Mouse (Mus musculus) G1E (cell line): ENCODE measurements around the gene Tra2b. TPM values are rescaled to one million over a fixed set of nuclear protein-coding genes. Genes with fewer than 3 reads are reported as not detected.
"Not testable (repeated sequence)": the region's sequence is repeated elsewhere in the genome, so short reads cannot be mapped to it uniquely, and the experiment has no call there.

Experiments used
- ATAC-seq: 2 replicates; pipeline ENCODE4 v1.8.0; 2016; ENCODE audit warnings: mild to moderate bottlenecking; ENCODE audit not compliant: insufficient number of reproducible peaks, poor library complexity, low FRiP score, severe bottlenecking; ENCODE audit errors: extremely low read depth
- DNase-seq: peaks from one replicate; pipeline ENCODE4 v3.0.0; 2012; ENCODE audit warnings: low spot score
- H3K27me3 ChIP-seq: 2 replicates; pipeline ENCODE4 v1.6.1; 2012; ENCODE audit warnings: mild to moderate bottlenecking, low read length, inconsistent platforms; ENCODE audit not compliant: insufficient read depth
- H3K36me3 ChIP-seq: replicated peaks from 2 replicates; pipeline ENCODE3; 2012; ENCODE audit warnings: mild to moderate bottlenecking, inconsistent platforms
- H3K4me1 ChIP-seq: 2 replicates; pipeline ENCODE4 v1.6.1; 2012; ENCODE audit warnings: low read depth, low read length, inconsistent platforms, mixed read lengths; ENCODE audit not compliant: insufficient read depth
- H3K4me3 ChIP-seq: 2 replicates; pipeline ENCODE4 v1.5.1; 2012; ENCODE audit warnings: low read depth, mild to moderate bottlenecking, inconsistent platforms, low read length, moderate library complexity, mixed read lengths
- H3K9me3 ChIP-seq: replicated peaks from 2 replicates; pipeline ENCODE4 v1.6.1; 2012; ENCODE audit warnings: inconsistent platforms
- CTCF ChIP-seq: IDR thresholded peaks from 2 replicates; pipeline ENCODE4 v1.5.1; 2012; ENCODE audit warnings: low read depth, low read length, inconsistent platforms, mixed read lengths
- GATA1 ChIP-seq: IDR thresholded peaks from 2 replicates; pipeline ENCODE4 v1.6.1; 2012; ENCODE audit warnings: borderline replicate concordance, low read length, inconsistent platforms, mixed read lengths
- GATA2 ChIP-seq: IDR thresholded peaks from 2 replicates; pipeline ENCODE4 v1.6.1; 2012; ENCODE audit warnings: low read depth, low read length, inconsistent platforms, borderline replicate concordance
- POLR2AphosphoS5 ChIP-seq: IDR thresholded peaks from 2 replicates; pipeline ENCODE4 v1.6.1; 2012; ENCODE audit warnings: low read depth, low read length, inconsistent platforms; ENCODE audit not compliant: insufficient replicate concordance
- TAL1 ChIP-seq: conservative IDR thresholded peaks from 2 replicates; pipeline ENCODE4 v1.6.1; 2012; ENCODE audit warnings: low read depth, low read length, inconsistent platforms, mixed read lengths
- polyA plus RNA-seq: library from polyadenylated mRNA; stranded (reverse); fragments of >175 nt; gene quantifications from 2 replicates; pipeline ENCODE4 v1.2.3, GENCODE M21; 2012
- total RNA-seq, 2 experiments: library from RNA; stranded (forward) in 1 of 2; stranded (reverse) in 1 of 2; fragments of 200-1000 nt in 1 of 2; fragments of >200 nt in 1 of 2; fragmentation: Nextera tagmentation in 1 of 2; gene quantifications; 2 replicates each; pipeline ENCODE4 v1.2.3; 2014 to 2017

Gene Tra2b
- total and polyA plus RNA-seq, 3 experiments: 95.9 to 499 (median 350) TPM

DNA sequence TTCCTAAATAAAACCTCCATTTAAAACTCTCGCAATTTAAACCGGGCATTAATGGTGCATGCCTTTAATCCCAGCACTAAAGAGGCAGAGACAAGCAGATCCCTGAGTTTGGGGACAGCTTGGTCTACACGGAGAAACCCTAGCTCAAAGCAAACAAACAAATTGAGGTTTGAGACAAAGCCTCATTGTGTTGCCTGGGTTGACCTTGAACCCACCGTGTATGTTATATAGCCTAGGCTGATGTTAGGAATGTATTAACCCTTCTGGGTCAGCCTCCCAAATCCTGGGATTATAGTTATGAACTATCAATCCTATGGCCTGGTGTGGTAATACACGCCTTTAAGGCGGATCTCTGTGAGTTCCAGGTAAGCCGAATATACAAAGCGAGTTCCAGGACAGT is 579 bp upstream of the Tra2b start:
- peak overlapping the region; percentile 78 for H3K4me3 ChIP-seq
- DNase-seq (no peak), ATAC-seq (no peak)
- no peaks in the 10 kb centered on the region for H3K9me3 ChIP-seq
- H3K36me3 ChIP-seq: peaks cover 8% of the 10 kb centered on the region
- no peak for TF ChIP-seq TAL1
- TF ChIP-seq CTCF: no peak
- no peak for TF ChIP-seq GATA2
- no peaks in the 10 kb centered on the region for H3K27me3 ChIP-seq
- peaks cover 21% of the 10 kb centered on the region for H3K4me1 ChIP-seq

DNA sequence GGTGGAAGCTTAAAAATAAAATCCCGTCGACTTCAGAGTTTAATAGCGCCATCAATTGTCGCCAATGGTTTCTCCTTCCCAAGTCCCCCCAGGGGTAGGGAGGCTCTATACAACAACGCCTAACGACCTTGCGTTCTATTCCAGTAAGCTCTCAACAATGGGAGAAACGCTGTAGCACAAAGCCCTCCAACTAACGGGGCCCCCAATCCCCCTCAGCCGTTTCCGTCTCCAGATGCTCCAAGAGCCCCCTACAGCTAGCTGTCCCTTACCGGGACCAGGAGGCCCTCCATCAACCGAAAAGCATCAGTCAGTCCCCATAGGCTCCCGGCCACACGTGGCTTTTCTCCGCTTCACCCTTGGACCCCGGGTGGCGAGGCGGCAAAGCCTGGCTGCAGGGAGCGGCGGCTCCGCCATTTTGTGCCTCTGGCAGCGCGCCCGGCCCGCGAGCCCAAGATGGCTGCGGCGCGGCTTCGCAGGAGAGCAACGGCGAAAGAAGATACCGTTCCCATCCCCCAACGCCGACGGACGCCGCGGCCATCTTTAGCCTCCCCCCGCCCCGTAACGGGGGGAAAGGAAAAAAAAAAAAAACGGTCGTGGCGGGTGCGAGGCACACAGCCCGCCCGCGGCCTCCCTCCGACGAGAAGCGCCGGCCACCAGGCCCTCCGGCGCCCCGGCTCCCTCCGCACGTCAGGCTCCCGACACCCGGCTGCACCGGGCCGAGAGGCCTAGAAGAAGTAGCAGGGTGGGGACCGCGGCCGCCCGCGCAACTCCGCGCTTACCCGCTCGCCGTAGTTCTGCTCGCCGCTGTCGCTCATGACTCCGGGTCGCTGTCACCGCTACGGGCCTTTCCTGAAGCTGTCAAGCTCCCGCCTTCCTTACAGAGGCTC is 600 bp downstream of the Tra2b start:
- no peaks in the 10 kb centered on the region for H3K27me3 ChIP-seq
- peaks cover 19% of the 10 kb centered on the region for H3K4me1 ChIP-seq
- H3K9me3 ChIP-seq: no peaks in the 10 kb centered on the region
- H3K4me3 ChIP-seq: peak overlapping the region; percentile 78
- peaks cover 8% of the 10 kb centered on the region for H3K36me3 ChIP-seq
- 0 out of 2 replicates have a peak, but pooled peaks have one; percentile 10 for ATAC-seq
- TF ChIP-seq POLR2AphosphoS5: no peak
- TF ChIP-seq GATA2: no peak
- no peak for TF ChIP-seq TAL1
- TF ChIP-seq GATA1: no peak
- no peak for TF ChIP-seq CTCF
- peak; percentile 78 for DNase-seq

DNA sequence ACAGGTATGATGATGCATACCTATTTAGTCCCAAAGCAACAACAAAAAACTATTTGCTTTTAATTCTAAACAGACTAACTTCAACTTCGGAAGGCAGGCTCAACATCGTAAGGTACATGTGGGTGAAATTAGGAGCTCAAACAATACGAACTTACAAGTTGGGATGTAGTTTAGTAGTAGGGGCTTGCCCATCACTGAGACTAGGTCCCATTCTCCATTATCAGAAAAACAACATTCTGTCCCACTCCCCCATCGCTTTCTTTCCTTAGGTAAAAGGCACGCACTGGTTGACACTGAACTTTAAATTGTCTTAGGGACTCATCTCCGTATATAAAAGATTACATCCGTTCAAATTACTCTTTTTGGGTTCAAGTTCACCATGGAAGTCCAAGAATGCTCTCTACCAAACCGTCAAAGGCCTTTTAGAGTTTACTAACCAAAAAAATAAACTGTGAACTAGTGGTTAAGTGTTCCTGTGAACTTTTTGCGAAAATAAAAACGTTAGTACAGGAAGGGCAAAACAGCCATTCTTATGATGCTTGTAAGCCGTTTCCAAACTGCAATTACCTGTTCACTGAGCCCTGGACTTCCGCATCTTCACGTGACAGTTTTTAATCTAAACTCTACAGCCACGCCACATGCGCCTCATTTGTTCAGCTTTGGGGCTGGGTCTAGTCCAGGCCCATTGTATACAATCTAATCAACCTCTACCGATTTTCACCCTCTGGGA is 1.4 kb downstream of the Tra2b start:
- TF ChIP-seq GATA2: no peak
- no peak for TF ChIP-seq CTCF
- TF ChIP-seq POLR2AphosphoS5: no peak
- TF ChIP-seq GATA1: no peak
- TF ChIP-seq TAL1: no peak
- peaks cover 8% of the 10 kb centered on the region for H3K36me3 ChIP-seq
- H3K27me3 ChIP-seq: no peaks in the 10 kb centered on the region
- peaks cover 16% of the 10 kb centered on the region for H3K4me1 ChIP-seq
- H3K4me3 ChIP-seq: peak overlapping the region; percentile 78
- ATAC-seq (no peak), DNase-seq (peak; percentile 31)
- no peaks in the 10 kb centered on the region for H3K9me3 ChIP-seq

DNA sequence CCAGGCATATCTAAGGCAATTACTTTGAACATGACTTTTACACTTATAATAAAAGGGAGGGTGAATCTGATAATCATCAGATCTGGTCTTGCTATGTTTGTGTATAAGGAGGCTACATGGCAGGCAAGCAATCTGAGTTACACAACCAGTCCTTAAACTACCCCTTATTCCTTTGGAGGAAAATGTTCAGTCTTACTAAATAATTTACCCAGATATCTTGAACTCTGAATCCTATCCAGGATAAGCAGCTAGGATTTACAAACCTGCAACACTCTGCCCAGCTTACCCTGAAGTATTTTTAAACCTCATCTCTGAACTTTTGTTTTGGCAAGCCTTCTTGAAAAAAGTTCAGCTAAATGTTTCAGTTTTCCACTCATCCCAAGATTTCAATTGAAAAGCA is 2.7 kb downstream of the Tra2b start:
- no peaks in the 10 kb centered on the region for H3K27me3 ChIP-seq
- DNase-seq (no peak), ATAC-seq (no peak)
- no peaks in the 10 kb centered on the region for H3K9me3 ChIP-seq
- no peak for TF ChIP-seq CTCF
- TF ChIP-seq POLR2AphosphoS5: no peak
- TF ChIP-seq GATA2: no peak
- TF ChIP-seq GATA1: no peak
- no peak for TF ChIP-seq TAL1
- H3K4me3 ChIP-seq: peak overlapping the region; percentile 78
- H3K36me3 ChIP-seq: peaks cover 13% of the 10 kb centered on the region
- H3K4me1 ChIP-seq: peaks cover 18% of the 10 kb centered on the region

DNA sequence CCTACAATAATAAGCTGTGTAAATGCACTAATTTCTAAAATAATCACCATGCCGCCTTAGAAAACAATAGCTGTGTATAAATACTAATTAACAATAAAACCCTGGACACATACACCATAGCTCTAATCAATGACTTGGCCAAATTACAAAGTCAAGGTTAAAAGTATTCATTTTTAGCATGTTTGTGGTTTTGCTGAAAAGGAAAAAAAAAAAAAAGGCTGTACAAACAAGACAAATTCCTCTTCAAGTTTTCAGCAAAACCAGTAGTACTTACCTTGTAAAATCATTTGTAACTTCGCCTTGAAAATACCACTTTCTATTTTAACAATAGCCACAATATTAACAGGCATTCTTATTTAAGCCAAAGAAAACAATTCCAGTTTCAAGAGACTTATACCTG is 4.2 kb downstream of the Tra2b start:
- no peaks in the 10 kb centered on the region for H3K9me3 ChIP-seq
- peaks cover 16% of the 10 kb centered on the region for H3K36me3 ChIP-seq
- H3K4me1 ChIP-seq: peaks cover 18% of the 10 kb centered on the region
- no peak for TF ChIP-seq TAL1
- no peak for TF ChIP-seq GATA1
- no peak for TF ChIP-seq CTCF
- no peak for TF ChIP-seq GATA2
- no peak for TF ChIP-seq POLR2AphosphoS5
- no peak for ATAC-seq
- no peaks in the 10 kb centered on the region for H3K27me3 ChIP-seq
- DNase-seq: no peak
- no peak overlapping the region; the same call in 1 of the 2 replicates for H3K4me3 ChIP-seq

DNA sequence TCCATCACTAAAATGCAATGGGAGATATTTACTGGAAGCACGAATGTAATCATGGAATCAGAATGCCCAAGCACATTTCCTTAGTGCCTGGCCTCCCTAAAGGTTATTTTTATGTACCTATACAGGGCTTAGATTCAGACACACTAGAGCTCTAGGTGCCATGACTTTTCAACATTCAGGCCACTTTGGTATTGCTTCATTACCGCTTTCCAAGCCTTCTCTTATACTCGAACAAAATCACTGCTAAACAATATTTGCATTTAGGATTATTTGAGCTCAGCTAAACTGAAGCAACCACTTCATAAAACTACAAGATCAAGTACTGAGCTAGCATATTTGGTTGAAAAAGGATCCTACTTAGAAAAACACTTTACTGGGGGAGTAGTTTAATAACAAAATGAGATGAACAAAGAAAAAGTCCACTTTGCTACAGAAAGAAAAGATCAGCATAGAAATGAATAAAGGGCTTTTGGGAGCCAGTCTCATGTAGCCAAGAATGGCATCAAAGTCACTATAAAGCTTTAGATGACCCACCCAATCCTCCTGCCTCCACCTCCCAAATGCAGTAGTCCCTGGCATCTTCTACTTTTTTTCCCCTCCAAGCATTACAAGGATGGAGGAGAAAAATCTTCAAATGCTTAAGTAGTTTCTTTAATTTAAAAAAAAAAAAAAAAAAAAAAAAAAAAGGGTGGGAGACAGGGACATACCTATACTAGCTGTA is 5.2 kb downstream of the Tra2b start:
- no peaks in the 10 kb centered on the region for H3K27me3 ChIP-seq
- H3K9me3 ChIP-seq: no peaks in the 10 kb centered on the region
- peak overlapping the region; percentile 50; the same call in 1 of the 2 replicates for H3K4me3 ChIP-seq
- H3K4me1 ChIP-seq: peaks cover 21% of the 10 kb centered on the region
- TF ChIP-seq TAL1: no peak
- TF ChIP-seq POLR2AphosphoS5: no peak
- no peak for TF ChIP-seq CTCF
- TF ChIP-seq GATA2: no peak
- no peak for TF ChIP-seq GATA1
- ATAC-seq: no peak
- no peak for DNase-seq
- H3K36me3 ChIP-seq: peaks cover 19% of the 10 kb centered on the region

DNA sequence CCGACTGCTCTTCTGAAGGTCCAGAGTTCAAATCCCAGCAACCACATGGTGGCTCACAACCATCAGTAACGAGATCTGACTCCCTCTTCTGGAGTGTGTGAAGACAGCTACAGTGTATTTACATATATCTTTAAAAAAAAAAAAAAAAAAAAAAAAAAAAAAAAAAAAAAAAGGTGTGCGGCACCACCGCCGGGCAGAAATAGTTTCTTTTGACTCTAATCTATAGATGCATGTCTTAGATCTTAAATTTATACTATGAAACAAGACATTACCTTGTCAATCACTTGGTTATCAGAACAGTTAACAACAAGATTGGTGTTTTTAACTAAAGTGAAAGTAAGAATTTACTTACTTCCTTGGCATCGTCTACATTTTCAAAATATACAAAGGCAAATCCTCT is 13.6 kb downstream of the Tra2b start:
- H3K36me3 ChIP-seq: peaks cover 74% of the 10 kb centered on the region
- ATAC-seq, DNase-seq, H3K9me3 ChIP-seq, H3K4me3 ChIP-seq, H3K27me3 ChIP-seq: not testable (repeated sequence)
- peaks cover 15% of the 10 kb centered on the region; the same call in 1 of the 2 replicates for H3K4me1 ChIP-seq
